Mouse (Mus musculus) erythroblast, embryonic 14.5 days (primary cell): Measurements from ENCODE around the gene Morc4.

Experiments used
- GATA1 ChIP-seq: IDR thresholded peaks from 2 replicates; pipeline ENCODE4 v1.6.1; 2012; ENCODE audit warnings: low read length, inconsistent platforms, mixed read lengths
- TAL1 ChIP-seq: IDR thresholded peaks from 3 replicates; pipeline ENCODE4 v1.6.1; 2012; ENCODE audit warnings: low read length, inconsistent platforms, mixed read lengths

DNA sequence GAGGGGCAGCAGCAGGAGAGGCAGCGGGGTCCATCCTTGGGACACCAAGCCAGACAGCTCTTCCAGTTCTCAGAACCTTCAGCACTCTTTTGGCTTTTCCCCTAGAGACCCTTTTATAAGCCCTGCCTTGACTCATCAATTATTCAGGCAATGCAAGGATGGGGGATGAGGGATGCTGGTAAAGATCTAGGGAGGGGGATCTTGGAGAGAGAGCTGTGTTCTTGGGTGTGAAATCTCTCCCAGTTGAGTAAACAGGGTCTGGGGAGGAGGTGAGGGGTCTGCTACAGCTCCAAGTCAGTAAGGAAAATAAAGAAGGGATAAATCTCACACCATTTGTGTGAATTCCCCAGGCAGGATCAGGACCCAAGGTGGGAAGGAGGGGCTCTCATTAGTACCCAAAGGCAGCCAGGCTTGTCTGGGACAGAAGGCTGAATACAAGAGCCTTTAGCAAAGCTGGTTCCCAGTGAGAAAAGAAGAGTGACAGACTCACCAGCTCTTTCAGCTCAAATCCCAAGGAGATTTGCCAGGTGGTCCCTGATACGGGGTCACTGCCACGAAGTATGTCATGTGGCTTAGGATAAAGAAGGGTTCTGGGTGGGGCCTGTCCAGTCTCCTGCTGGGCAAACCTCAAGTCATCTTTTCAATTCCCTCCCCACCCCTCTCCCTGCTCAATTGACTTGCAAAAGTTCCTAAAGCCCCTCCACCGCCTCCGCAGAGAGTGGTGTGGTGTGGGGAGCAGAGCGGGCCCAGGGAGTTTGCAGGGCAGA is 89.0 kb downstream of the Morc4 start, which contains the start of gene Ripply1:
- TF ChIP-seq GATA1 (no peak), TAL1 (no peak)
